Mouse (Mus musculus) forebrain, embryonic 15.5 days (tissue): ENCODE measurements around the gene Dpf3. TPM values are rescaled to one million over a fixed set of nuclear protein-coding genes. Genes with fewer than 3 reads are reported as not detected.

Source experiments
- ATAC-seq: fragments of 200-750 bp; cut with Nextera tagmentation; replicated peaks from 2 replicates; pipeline ENCODE4 v1.8.0; 2017; ENCODE audit warnings: mild to moderate bottlenecking, moderate TSS enrichment, moderate library complexity
- H3K27ac ChIP-seq: fragments of 300-500 bp; sonication (generic); replicated peaks from 2 replicates; pipeline ENCODE4 v1.5.1; 2015; ENCODE audit warnings: mild to moderate bottlenecking, inconsistent platforms
- H3K27me3 ChIP-seq: fragments of 300-500 bp; sonication (generic); 2 replicates; pipeline ENCODE4 v1.6.1; 2015; ENCODE audit warnings: inconsistent platforms
- H3K36me3 ChIP-seq: fragments of 300-500 bp; sonication (generic); 2 replicates; pipeline ENCODE4 v1.6.1; 2015; ENCODE audit warnings: mild to moderate bottlenecking, inconsistent platforms
- H3K4me1 ChIP-seq: fragments of 300-500 bp; sonication (generic); 2 replicates; pipeline ENCODE4 v1.6.1; 2015; ENCODE audit warnings: inconsistent platforms
- H3K4me2 ChIP-seq: fragments of 300-500 bp; sonication (generic); replicated peaks from 2 replicates; pipeline ENCODE4 v1.6.1; 2015; ENCODE audit warnings: mild to moderate bottlenecking, inconsistent platforms
- H3K4me3 ChIP-seq: fragments of 300-500 bp; sonication (generic); 2 replicates; pipeline ENCODE4 v1.5.1; 2015; ENCODE audit warnings: mild to moderate bottlenecking, inconsistent platforms
- H3K9ac ChIP-seq: fragments of 300-500 bp; sonication (generic); replicated peaks from 2 replicates; pipeline ENCODE4 v1.6.1; 2015; ENCODE audit warnings: mild to moderate bottlenecking, inconsistent platforms
- H3K9me3 ChIP-seq: fragments of 300-500 bp; sonication (generic); 2 replicates; pipeline ENCODE4 v1.6.1; 2016; ENCODE audit warnings: inconsistent platforms
- WGBS: fragments of 180-500 bp; shearing (Covaris S2); methylation state at CpG from one replicate; pipeline ENCODE4 v1.1.7; 2015; ENCODE audit warnings: mixed read lengths; 5-methylcytosine and 5-hydroxymethylcytosine counted together
- polyA plus RNA-seq: library from polyadenylated mRNA; unstranded; fragments of >200 nt; fragmentation: Nextera tagmentation; extraction: Ambion mirVana; gene quantifications from 2 replicates; pipeline ENCODE4 v1.2.1, GENCODE M21; 2015

The Dpf3 gene
- polyA plus RNA-seq, 1 experiment from 2014 or later = 11.2 TPM

- Histone ChIP-seq H3K27me3 (no peaks in the 10 kb centered on the region), H3K36me3 (no peaks in the 10 kb centered on the region), H3K4me3 (no peak overlapping the region), H3K27ac (no peak overlapping the region), H3K9me3 (no peaks in the 10 kb centered on the region), H3K9ac (no peak overlapping the region), H3K4me1 (peaks cover 6% of the 10 kb centered on the region), H3K4me2 (no peak overlapping the region)
- ATAC-seq = no peak
- WGBS = 92% methylated on average over 1 of the region's 1 CpGs
Observed at GRCm38 (mm10) chr12:83165058-83165457, 322.5 kb downstream of the Dpf3 start.

Other genes with a start within 250 kb of the Dpf3 start
- gene Dcaf4, start 32.8 kb upstream of the Dpf3 start, polyA plus RNA-seq = 47.6 and 48.4 TPM in 2 replicates
- 33.5 and 35.2 TPM in 2 replicates for gene Zfyve1, start 109.5 kb upstream of the Dpf3 start, polyA plus RNA-seq
- 259 and 274 TPM in 2 replicates for gene Rbm25, start 143.5 kb upstream of the Dpf3 start, polyA plus RNA-seq
- 65.8 and 67.4 TPM in 2 replicates for gene Psen1, start 200.4 kb upstream of the Dpf3 start, polyA plus RNA-seq